Mouse (Mus musculus) cerebellum, adult 2 months (tissue): Measurements from ENCODE around the gene Cxcl17. TPM values are rescaled to one million over a fixed set of nuclear protein-coding genes. Genes with fewer than 3 reads are reported as not detected.

ENCODE experiments used
- DNase-seq, 2 experiments: peaks; one replicate each; pipeline ENCODE4 v3.0.0; 2021
- H3K27ac ChIP-seq: fragments of 200-500 bp; 2 replicates; pipeline ENCODE4 v1.5.1; 2012; ENCODE audit warnings: low read length, control low read depth, inconsistent platforms; ENCODE audit not compliant: insufficient read depth
- H3K27me3 ChIP-seq: fragments of 200-500 bp; 2 replicates; pipeline ENCODE4 v1.6.1; 2012; ENCODE audit warnings: inconsistent platforms, mild to moderate bottlenecking, low read length, moderate library complexity; ENCODE audit not compliant: control insufficient read depth, insufficient read depth
- H3K4me1 ChIP-seq: fragments of 200-500 bp; 2 replicates; pipeline ENCODE4 v1.6.1; 2011; ENCODE audit warnings: low read length; ENCODE audit not compliant: control insufficient read depth, insufficient read depth
- H3K4me3 ChIP-seq: fragments of 200-500 bp; replicated peaks from 2 replicates; pipeline ENCODE3; 2011; ENCODE audit warnings: mild to moderate bottlenecking, low read depth, low read length, control low read depth; ENCODE audit not compliant: insufficient read depth
- CTCF ChIP-seq: fragments of 200-500 bp; IDR thresholded peaks from 2 replicates; pipeline ENCODE4 v1.5.1; 2011; ENCODE audit warnings: low read depth, mild to moderate bottlenecking, control low read depth, low read length, moderate library complexity, borderline replicate concordance; ENCODE audit not compliant: insufficient read depth
- POLR2A ChIP-seq: fragments of 200-500 bp; IDR thresholded peaks from 2 replicates; pipeline ENCODE4 v1.6.1; 2011; ENCODE audit warnings: low read length, control low read depth, borderline replicate concordance; ENCODE audit not compliant: insufficient read depth
- WGBS: fragments of 180-500 bp; shearing (Covaris S2); methylation state at CpG from one replicate; pipeline ENCODE4 v1.1.7; 2018; 5-methylcytosine and 5-hydroxymethylcytosine counted together
- polyA plus RNA-seq: library from polyadenylated mRNA; depleted of rRNA; stranded (reverse); fragments of >200 nt; gene quantifications from 2 replicates; pipeline ENCODE4 v1.2.3, GENCODE M21; 2012

Gene Cxcl17
- polyA plus RNA-seq, 1 experiment = not detected

DNA sequence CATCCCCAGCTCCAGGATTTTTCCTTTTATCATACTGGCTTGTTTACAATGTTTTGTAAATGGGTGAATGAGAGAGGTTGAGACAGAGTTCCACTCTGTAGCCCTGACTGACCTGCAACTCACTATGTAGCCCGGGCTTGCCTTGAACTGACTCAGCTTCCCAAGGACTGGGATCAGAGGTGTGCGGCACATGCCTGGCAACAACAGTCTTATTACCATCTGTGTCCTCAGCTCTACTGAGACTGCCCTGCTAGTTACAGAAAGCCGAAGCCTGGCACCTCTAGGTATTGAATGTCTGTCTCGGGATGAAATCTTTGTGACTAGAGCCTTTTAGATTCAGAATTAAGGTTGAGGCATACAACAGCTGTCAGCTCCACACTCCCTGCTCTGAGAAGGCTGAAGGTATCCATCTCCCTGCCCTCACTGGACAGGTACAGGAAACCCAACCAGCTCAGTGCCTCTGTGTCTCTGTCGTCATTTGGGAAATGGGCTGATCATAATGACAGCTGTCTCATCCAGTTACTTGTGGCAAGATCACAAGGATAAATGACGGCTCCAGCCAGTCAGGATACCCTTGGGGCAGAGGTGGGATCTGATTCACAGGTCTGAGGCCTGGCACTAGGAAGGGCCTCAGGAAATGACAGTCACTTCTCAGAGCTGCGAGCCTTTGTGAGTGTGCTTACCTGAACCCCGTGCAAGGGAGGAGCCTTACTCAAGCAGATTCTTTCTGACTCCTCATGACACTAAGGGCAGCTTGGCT is 19.1 kb downstream of the Cxcl17 start:
- WGBS = 25% methylated on average over 8 of the region's 8 CpGs

GRCm38 (mm10) chr7:25392851-25393250 is 19.8 kb downstream of the Cxcl17 start:
- Histone ChIP-seq H3K4me3 (no peak overlapping the region), H3K4me1 (peaks cover 32% of the 10 kb centered on the region), H3K27me3 (no peaks in the 10 kb centered on the region), H3K27ac (no peak overlapping the region)
- TF ChIP-seq CTCF (no peak), POLR2A (no peak)
- peak in 1 of 2 experiments; percentile 17 for DNase-seq
- 63% methylated on average over 7 of the region's 7 CpGs for WGBS

More for the DNA sequence above, 19.1 kb downstream of the Cxcl17 start:
- Histone ChIP-seq H3K27ac (no peak overlapping the region), H3K4me1 (peaks cover 28% of the 10 kb centered on the region), H3K4me3 (no peak overlapping the region), H3K27me3 (no peaks in the 10 kb centered on the region)
- TF ChIP-seq POLR2A = no peak
- no peak for TF ChIP-seq CTCF
- DNase-seq = peak in 1 of 2 experiments; percentile 31

GRCm38 (mm10) chr7:25391856-25392453 is 20.7 kb downstream of the Cxcl17 start:
- Histone ChIP-seq H3K27me3 (no peaks in the 10 kb centered on the region), H3K27ac (no peak overlapping the region), H3K4me1 (peaks cover 41% of the 10 kb centered on the region), H3K4me3 (no peak overlapping the region)
- peak in 1 of 2 experiments; percentile 6 for DNase-seq
- WGBS = 69% methylated on average over 2 of the region's 2 CpGs
- TF ChIP-seq CTCF = no peak
- no peak for TF ChIP-seq POLR2A

GRCm38 (mm10) chr7:25390986-25391385 is 21.7 kb downstream of the Cxcl17 start:
- no peak overlapping the region; the same call in 1 of the 2 replicates for H3K27ac ChIP-seq
- no peak overlapping the region for H3K4me3 ChIP-seq
- TF ChIP-seq CTCF (no peak), POLR2A (no peak)
- H3K4me1 ChIP-seq = peaks cover 47% of the 10 kb centered on the region
- no peaks in the 10 kb centered on the region for H3K27me3 ChIP-seq
- WGBS = 49% methylated on average over 2 of the region's 2 CpGs
- DNase-seq = peak in 1 of 2 experiments; percentile 8

DNA sequence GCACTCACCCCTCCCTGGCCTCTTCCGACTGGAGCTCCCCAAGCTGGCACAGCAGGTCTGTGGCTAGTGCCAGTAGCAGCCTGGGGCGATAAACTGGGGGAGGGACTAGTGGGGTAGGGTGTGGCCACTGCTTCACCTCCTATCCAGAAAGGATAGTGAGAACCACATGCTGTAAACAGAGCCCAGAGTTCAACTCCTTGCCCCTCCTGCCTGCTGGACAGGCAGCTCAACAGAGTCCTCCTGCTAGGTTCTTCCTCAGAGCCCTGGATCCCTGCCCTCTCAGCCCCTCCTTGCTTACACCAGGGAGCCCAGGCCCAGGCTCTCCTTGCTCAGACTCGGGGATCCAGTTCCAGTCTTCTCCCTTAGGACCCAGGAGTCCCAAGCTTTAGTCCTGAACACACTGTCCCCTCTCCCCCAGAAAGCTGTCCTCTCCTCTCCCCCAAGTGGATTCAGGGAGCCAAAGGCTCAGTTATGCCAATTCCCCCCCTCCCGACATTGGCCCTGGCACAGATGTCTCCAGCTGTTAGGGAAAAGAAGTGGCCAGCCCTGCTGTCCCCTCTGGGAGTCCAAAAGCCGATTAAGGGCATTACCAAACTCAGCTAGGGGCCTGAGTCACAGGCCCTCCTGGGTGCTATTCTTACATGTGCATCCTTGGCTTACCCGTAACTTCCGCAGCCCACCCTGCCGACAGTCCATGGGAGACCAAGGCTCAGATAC is 22.5 kb downstream of the Cxcl17 start:
- TF ChIP-seq CTCF (no peak), POLR2A (no peak)
- WGBS = 29% methylated on average over 8 of the region's 8 CpGs
- Histone ChIP-seq H3K27me3 (no peaks in the 10 kb centered on the region), H3K4me3 (no peak overlapping the region), H3K4me1 (peaks cover 55% of the 10 kb centered on the region), H3K27ac (peak overlapping the region; percentile 37; the same call in 1 of the 2 replicates)
- DNase-seq = peak in 1 of 2 experiments; percentile 22

DNA sequence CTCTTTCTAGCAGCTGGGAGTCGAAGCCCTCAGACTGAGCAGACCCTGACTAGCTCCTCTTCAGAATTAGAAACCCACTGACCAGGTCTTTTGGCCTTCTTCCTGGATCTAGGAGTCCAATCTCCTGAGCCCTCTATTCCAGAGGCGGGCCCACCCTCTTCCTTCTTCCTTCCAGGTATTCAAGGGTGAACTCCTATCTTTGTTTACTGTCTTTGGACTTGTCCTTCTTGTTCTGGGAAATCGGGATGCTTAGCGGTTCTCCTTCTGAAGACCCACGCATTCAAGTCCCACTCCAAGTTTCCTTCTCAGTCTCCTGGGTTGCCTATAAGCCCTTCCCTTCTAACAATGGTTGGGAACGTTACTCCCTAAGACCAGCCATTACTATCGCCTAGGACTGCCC is 23.8 kb downstream of the Cxcl17 start:
- no peak for DNase-seq
- WGBS = 94% methylated on average over 7 of the region's 7 CpGs
- Histone ChIP-seq H3K4me3 (no peak overlapping the region), H3K4me1 (peaks cover 63% of the 10 kb centered on the region), H3K27me3 (no peaks in the 10 kb centered on the region), H3K27ac (no peak overlapping the region; the same call in 1 of the 2 replicates)
- no peak for TF ChIP-seq CTCF
- TF ChIP-seq POLR2A = no peak

GRCm38 (mm10) chr7:25387811-25388440 is 24.8 kb downstream of the Cxcl17 start:
- Histone ChIP-seq H3K27ac (no peak overlapping the region), H3K4me3 (no peak overlapping the region), H3K27me3 (no peaks in the 10 kb centered on the region), H3K4me1 (peaks cover 65% of the 10 kb centered on the region)
- WGBS = 72% methylated on average over 18 of the region's 18 CpGs
- peak; percentile 23 to 52 for DNase-seq
- TF ChIP-seq CTCF = no peak
- no peak for TF ChIP-seq POLR2A
